Mouse (Mus musculus) MEL (cell line): ENCODE results near the gene Erbin.

Experiments
- CTCF ChIP-seq, 3 experiments: IDR thresholded peaks in 2 of 3; conservative IDR thresholded peaks in 1 of 3; 2 replicates each; pipeline ENCODE4 v1.5.1; 2011 to 2012; ENCODE audit warnings: low read length in 3 of 3, low read depth in 2 of 3, mild to moderate bottlenecking in 2 of 3, improper control_type of control experiment in 1 of 3, inconsistent platforms in 1 of 3, mixed read lengths in 1 of 3, moderate library complexity in 1 of 3; ENCODE audit not compliant: control insufficient read depth in 1 of 3, insufficient read depth in 1 of 3, poor library complexity in 1 of 3, severe bottlenecking in 1 of 3
- GATA1 ChIP-seq: IDR thresholded peaks from 2 replicates; pipeline ENCODE4 v1.6.1; 2011; ENCODE audit warnings: low read depth, low read length, improper control_type of control experiment
- HCFC1 ChIP-seq: IDR thresholded peaks from 2 replicates; pipeline ENCODE4 v1.6.1; 2012; ENCODE audit warnings: low read depth, mild to moderate bottlenecking, inconsistent platforms, low read length, improper control_type of control experiment, moderate library complexity
- JUND ChIP-seq: IDR thresholded peaks from 2 replicates; pipeline ENCODE4 v1.6.1; 2011; ENCODE audit warnings: low read depth, mild to moderate bottlenecking, improper control_type of control experiment, low read length
- NRF1 ChIP-seq: IDR thresholded peaks from 2 replicates; pipeline ENCODE4 v1.6.1; 2014; ENCODE audit warnings: low read depth, mild to moderate bottlenecking, inconsistent platforms, low read length, improper control_type of control experiment, moderate library complexity; ENCODE audit not compliant: poor library complexity, insufficient read depth, severe bottlenecking
- POLR2A ChIP-seq, 2 experiments: IDR thresholded peaks; 2 replicates each; pipeline ENCODE4 v1.6.1; 2011 to 2012; ENCODE audit warnings: low read length in 2 of 2, mild to moderate bottlenecking in 2 of 2, control low read depth in 1 of 2, improper control_type of control experiment in 1 of 2, low read depth in 1 of 2, moderate library complexity in 1 of 2; ENCODE audit not compliant: control insufficient read depth in 1 of 2, insufficient read depth in 1 of 2, poor library complexity in 1 of 2
- TCF12 ChIP-seq: IDR thresholded peaks from 2 replicates; pipeline ENCODE4 v1.6.1; 2014; ENCODE audit warnings: low read depth, mild to moderate bottlenecking, inconsistent platforms, low read length, improper control_type of control experiment, moderate library complexity

DNA sequence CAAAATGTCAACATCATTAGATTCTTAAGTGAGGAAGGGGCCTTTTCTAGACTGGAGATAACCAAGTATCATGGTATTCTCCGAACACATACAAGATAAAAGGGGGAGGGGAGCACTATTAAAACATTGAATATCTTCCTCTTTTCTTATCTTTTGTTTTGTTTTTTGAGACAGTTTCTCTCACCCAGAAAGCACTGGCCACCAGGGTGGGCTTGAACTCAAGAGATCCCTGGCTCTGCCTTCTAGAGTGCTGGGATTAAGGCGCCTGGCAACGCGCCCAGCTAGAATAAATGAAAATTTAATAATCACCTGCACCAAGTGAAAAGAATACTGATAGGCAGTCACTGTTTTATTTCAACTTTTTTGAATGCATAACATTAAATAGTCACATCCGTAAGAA lies 147.4 kb downstream of the Erbin start:
- TF ChIP-seq POLR2A (IDR thresholded peaks at IDR 0.05; ENCODE audit: control insufficient read depth in 1 of 2, insufficient read depth in 1 of 2, low read depth in 1 of 2, low read length in 2 of 2, poor library complexity in 1 of 2) (no peak), TCF12 (0 out of 2 replicates have a peak, but pooled peaks have one; percentile 33), HCFC1 (peak; percentile 47; the same call in 1 of the 2 replicates), JUND (no peak), GATA1 (peak; percentile 77), CTCF (IDR thresholded peaks at IDR 0.05 in 2 of 3, conservative IDR thresholded peaks at IDR 0.05 in 1 of 3; ENCODE audit: control insufficient read depth in 1 of 3, insufficient read depth in 1 of 3, low read depth in 2 of 3, low read length in 3 of 3, poor library complexity in 1 of 3, severe bottlenecking in 1 of 3) (no peak), NRF1 (no peak)
